Mouse (Mus musculus): Measurements from ENCODE around the gene Gm13693. TPM values are rescaled to one million over a fixed set of nuclear protein-coding genes. Genes with fewer than 3 reads are reported as not detected.
"Not testable (repeated sequence)": the region's sequence is repeated elsewhere in the genome, so short reads cannot be mapped to it uniquely, and the experiment has no call there.

Gene Gm13693
- 1 to 10 TPM; 1.4 to 2.5 (median 1.7) TPM for total RNA-seq (2022)

- DNase-seq, result not testable (repeated sequence)
Measured at GRCm38 (mm10) chr2:83961203-83961602, at the start of gene Gm13693. Gm13693 (plus strand) TSS chr2:83961503.

- no peak for DNase-seq
Measured at GRCm38 (mm10) chr2:83929478-83930088, 31.7 kb upstream of the Gm13693 start.

GRCm38 (mm10) chr2:83940931-83941361 lies 20.4 kb upstream of the Gm13693 start, which contains the start of gene Zswim2:
Zswim2 (minus strand) TSS chr2:83941228.
- no peak for DNase-seq

GRCm38 (mm10) chr2:83941378-83941777 lies 19.9 kb upstream of the Gm13693 start:
- no peak for DNase-seq

GRCm38 (mm10) chr2:83941792-83942191 lies 19.5 kb upstream of the Gm13693 start:
- no peak for DNase-seq

DNA sequence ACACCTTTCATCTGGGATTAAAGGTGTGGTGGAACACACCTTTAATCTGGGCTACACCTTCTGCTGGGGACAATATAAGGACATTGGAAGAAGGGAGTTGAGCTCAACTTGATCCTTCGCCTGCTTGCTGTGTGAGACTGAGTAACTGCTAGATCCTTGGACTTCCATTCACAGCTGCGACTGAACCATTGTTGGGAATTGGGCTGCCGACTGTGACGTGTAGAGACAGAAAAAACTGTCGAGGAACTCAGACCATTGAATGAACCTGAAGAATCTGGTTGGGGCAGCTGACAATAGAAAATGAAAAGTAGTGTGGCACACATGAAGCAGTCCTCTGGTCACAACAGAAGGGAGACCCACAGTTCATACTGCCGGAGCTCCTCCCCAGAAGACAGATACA lies 5.9 kb upstream of the Gm13693 start, which contains the start of gene Gm13698:
Gene Gm13698 (plus strand): TSS at position 301 of the 400 bp plus-strand sequence.
- DNase-seq, result not testable (repeated sequence)

- DNase-seq, result not testable (repeated sequence)
Measured at GRCm38 (mm10) chr2:83967013-83967412, 5.7 kb downstream of the Gm13693 start, which contains the start of gene Gm13695. Gm13695 (plus strand) TSS chr2:83967313.

DNA sequence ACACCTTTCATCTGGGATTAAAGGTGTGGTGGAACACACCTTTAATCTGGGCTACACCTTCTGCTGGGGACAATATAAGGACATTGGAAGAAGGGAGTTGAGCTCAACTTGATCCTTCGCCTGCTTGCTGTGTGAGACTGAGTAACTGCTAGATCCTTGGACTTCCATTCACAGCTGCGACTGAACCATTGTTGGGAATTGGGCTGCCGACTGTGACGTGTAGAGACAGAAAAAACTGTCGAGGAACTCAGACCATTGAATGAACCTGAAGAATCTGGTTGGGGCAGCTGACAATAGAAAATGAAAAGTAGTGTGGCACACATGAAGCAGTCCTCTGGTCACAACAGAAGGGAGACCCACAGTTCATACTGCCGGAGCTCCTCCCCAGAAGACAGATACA lies 11.5 kb downstream of the Gm13693 start, which contains the start of gene Gm13696:
Gene Gm13696 (plus strand): TSS at position 301 of the 400 bp plus-strand sequence.
- DNase-seq, result not testable (repeated sequence)

- not testable (repeated sequence) for DNase-seq
Measured at GRCm38 (mm10) chr2:83978633-83979032, 17.3 kb downstream of the Gm13693 start, which contains the start of gene Gm13694. Gm13694 (plus strand) TSS chr2:83978933.

GRCm38 (mm10) chr2:83984443-83984842 lies 23.1 kb downstream of the Gm13693 start, which contains the start of gene Gm13697:
Gm13697 (plus strand) TSS chr2:83984743.
- DNase-seq, result not testable (repeated sequence)

DNA sequence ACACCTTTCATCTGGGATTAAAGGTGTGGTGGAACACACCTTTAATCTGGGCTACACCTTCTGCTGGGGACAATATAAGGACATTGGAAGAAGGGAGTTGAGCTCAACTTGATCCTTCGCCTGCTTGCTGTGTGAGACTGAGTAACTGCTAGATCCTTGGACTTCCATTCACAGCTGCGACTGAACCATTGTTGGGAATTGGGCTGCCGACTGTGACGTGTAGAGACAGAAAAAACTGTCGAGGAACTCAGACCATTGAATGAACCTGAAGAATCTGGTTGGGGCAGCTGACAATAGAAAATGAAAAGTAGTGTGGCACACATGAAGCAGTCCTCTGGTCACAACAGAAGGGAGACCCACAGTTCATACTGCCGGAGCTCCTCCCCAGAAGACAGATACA lies 28.9 kb downstream of the Gm13693 start, which contains the start of gene Gm13691:
Gene Gm13691 (plus strand): TSS at position 301 of the 400 bp plus-strand sequence.
- DNase-seq, result not testable (repeated sequence)

- not testable (repeated sequence) for DNase-seq
Measured at GRCm38 (mm10) chr2:83993639-83994255, 32.4 kb downstream of the Gm13693 start.

DNA sequence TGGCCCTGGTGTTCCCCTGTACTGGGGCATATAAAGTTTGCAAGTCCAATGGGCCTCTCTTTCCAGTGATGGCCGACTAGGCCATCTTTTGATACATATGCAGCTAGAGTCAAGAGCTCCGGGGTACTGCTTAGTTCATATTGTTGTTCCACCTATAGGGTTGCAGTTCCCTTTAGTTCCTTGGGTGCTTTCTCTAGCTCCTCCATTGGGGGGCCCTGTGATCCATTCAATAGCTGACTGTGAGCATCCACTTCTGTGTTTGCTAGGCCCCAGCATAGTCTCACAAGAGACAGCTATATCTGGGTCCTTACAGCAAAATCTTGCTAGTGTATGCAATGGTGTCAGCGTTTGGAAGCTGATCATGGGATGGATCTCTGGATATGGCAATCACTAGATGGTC lies 33.2 kb downstream of the Gm13693 start:
- DNase-seq, result not testable (repeated sequence)

DNA sequence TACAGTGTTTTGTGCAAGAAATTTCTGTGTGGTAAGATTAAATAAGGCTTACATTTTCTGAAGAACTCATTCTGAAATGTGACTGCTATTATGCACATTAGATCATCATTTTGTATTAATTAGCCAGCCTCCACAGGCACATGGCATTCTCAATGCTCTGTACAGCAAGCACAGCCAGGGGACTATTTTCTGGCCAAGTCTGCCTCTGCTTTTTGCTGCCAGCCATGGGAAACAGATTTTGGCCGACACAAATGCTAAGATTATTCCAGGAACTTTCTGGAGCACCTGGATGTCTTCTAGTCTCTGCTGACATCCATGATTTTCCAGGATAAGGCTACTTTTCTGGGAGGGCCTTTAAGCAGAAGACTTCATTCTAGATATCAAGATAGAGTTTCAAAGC lies 47.6 kb downstream of the Gm13693 start:
- no peak for DNase-seq

- no peak for DNase-seq
Measured at GRCm38 (mm10) chr2:84009818-84010217, 48.5 kb downstream of the Gm13693 start.

Other genes starting within 250 kb of the Gm13693 start
- gene Itgav, start 237.1 kb upstream of the Gm13693 start, total RNA-seq (2022), result 100 to 1,000 TPM; 115 to 144 (median 126) TPM
- gene Fam171b, start 148.9 kb upstream of the Gm13693 start, total RNA-seq (2022), result 1 to 10 TPM; 4.4 to 8.6 (median 6.0) TPM
- not detected for gene Zswim2, start 20.3 kb upstream of the Gm13693 start, total RNA-seq (2022)
- gene Gm13698, start 5.8 kb upstream of the Gm13693 start, total RNA-seq (2022), result 1 to 10 TPM; 1.4 to 2.5 (median 1.7) TPM
- 1 to 10 TPM in 2 of 4 experiments, not detected in 2; 1.2 to 1.6 TPM for gene Gm13695, start 5.8 kb downstream of the Gm13693 start, total RNA-seq (2022)
- gene Gm13696, start 11.6 kb downstream of the Gm13693 start, total RNA-seq (2022), result 1 to 10 TPM; 1.4 to 2.5 (median 1.7) TPM
- 1 to 10 TPM; 1.4 to 2.5 (median 1.7) TPM for gene Gm13694, start 17.4 kb downstream of the Gm13693 start, total RNA-seq (2022)
- 1 to 10 TPM; 1.4 to 2.5 (median 1.7) TPM for gene Gm13697, start 23.2 kb downstream of the Gm13693 start, total RNA-seq (2022)
- 1 to 10 TPM; 1.4 to 2.5 (median 1.7) TPM for gene Gm13691, start 29.1 kb downstream of the Gm13693 start, total RNA-seq (2022)

Measured in adrenal gland, adult 8-10 months (tissue).